Mouse (Mus musculus) heart, adult 2 months (tissue): Measurements from ENCODE around the gene Trappc3. TPM values are rescaled to one million over a fixed set of nuclear protein-coding genes. Genes with fewer than 3 reads are reported as not detected.

ENCODE experiments used
- DNase-seq, 2 experiments: peaks; one replicate each; pipeline ENCODE4 v3.0.0; 2021
- H3K27ac ChIP-seq: fragments of 200-600 bp; 2 replicates; pipeline ENCODE4 v1.8.1; 2022
- H3K27me3 ChIP-seq: fragments of 200-500 bp; 2 replicates; pipeline ENCODE4 v1.6.1; 2012; ENCODE audit warnings: mild to moderate bottlenecking, low read length, inconsistent platforms, mixed read lengths; ENCODE audit not compliant: control insufficient read depth, insufficient read depth
- H3K36me3 ChIP-seq: fragments of 200-500 bp; 2 replicates; pipeline ENCODE4 v1.6.1; 2012; ENCODE audit warnings: low read length, inconsistent platforms; ENCODE audit not compliant: control insufficient read depth, insufficient read depth
- H3K4me1 ChIP-seq: fragments of 200-500 bp; 2 replicates; pipeline ENCODE4 v1.6.1; 2011; ENCODE audit warnings: low read length; ENCODE audit not compliant: control insufficient read depth, insufficient read depth
- H3K4me3 ChIP-seq: fragments of 200-600 bp; 2 replicates; pipeline ENCODE4 v1.8.1; 2022
- H3K79me2 ChIP-seq: fragments of 200-500 bp; replicated peaks from 2 replicates; pipeline ENCODE4 v1.6.1; 2012; ENCODE audit warnings: mild to moderate bottlenecking, inconsistent platforms, low read length, moderate library complexity, mixed read lengths; ENCODE audit not compliant: control insufficient read depth, insufficient read depth
- H3K9ac ChIP-seq: fragments of 200-500 bp; 2 replicates; pipeline ENCODE4 v1.6.1; 2012; ENCODE audit warnings: low read depth, mild to moderate bottlenecking, control low read depth, inconsistent platforms, low read length, mixed read lengths
- CTCF ChIP-seq: fragments of 200-600 bp; IDR thresholded peaks from 2 replicates; pipeline ENCODE4 v1.8.1; 2022; ENCODE audit warnings: antibody characterized with exemption, mild to moderate bottlenecking, moderate library complexity
- EP300 ChIP-seq: fragments of 200-500 bp; IDR thresholded peaks from 2 replicates; pipeline ENCODE4 v1.6.1; 2011; ENCODE audit warnings: low read depth, low read length, control low read depth; ENCODE audit not compliant: insufficient read depth
- POLR2A ChIP-seq: fragments of 200-500 bp; IDR thresholded peaks from 2 replicates; pipeline ENCODE4 v1.6.1; 2011; ENCODE audit warnings: mild to moderate bottlenecking, low read depth, low read length, control low read depth; ENCODE audit not compliant: insufficient read depth
- WGBS: fragments of 180-500 bp; shearing (Covaris S2); methylation state at CpG from one replicate; pipeline ENCODE4 v1.1.7; 2018; 5-methylcytosine and 5-hydroxymethylcytosine counted together
- intact Hi-C: fragments of 180-260 bp; cut with DNase I; formaldehyde crosslinking; loops from one replicate; pipeline ENCODE4 v1.15.1; 2025
- polyA plus RNA-seq: library from polyadenylated mRNA; depleted of rRNA; stranded (reverse); fragments of >200 nt; gene quantifications from 2 replicates; pipeline ENCODE4 v1.2.3, GENCODE M21; 2012
- total RNA-seq, 2 experiments: library from RNA; stranded (reverse); gene quantifications; 2 replicates each; pipeline ENCODE4 v1.2.3; 2021

The Trappc3 gene
- total and polyA plus RNA-seq, 3 experiments: 41.0 to 49.5 (median 46.3) TPM

- intact Hi-C loops: no loop called here
- Histone ChIP-seq H3K4me3 (no peak overlapping the region), H3K9ac (peak overlapping the region; percentile 60), H3K27ac (peak overlapping the region; percentile 88), H3K27me3 (no peaks in the 10 kb centered on the region), H3K79me2 (no peaks in the 10 kb centered on the region), H3K36me3 (peaks cover 20% of the 10 kb centered on the region), H3K4me1 (peaks cover 8% of the 10 kb centered on the region)
- DNase-seq: peak in 1 of 2 experiments; percentile 51
- no peak for TF ChIP-seq EP300
- TF ChIP-seq POLR2A: no peak
- no peak for TF ChIP-seq CTCF
- 59% methylated on average over 62 of the region's 63 CpGs for WGBS
These were observed 25.5 kb upstream of the Trappc3 start for GRCm38 (mm10) chr4:126236467-126237280.

GRCm38 (mm10) chr4:126237721-126238242 lies 24.3 kb upstream of the Trappc3 start:
- peak overlapping the region; percentile 88 for H3K27ac ChIP-seq
- peaks cover 20% of the 10 kb centered on the region for H3K36me3 ChIP-seq
- DNase-seq: peak; percentile 63 to 76
- peak; percentile 58 for TF ChIP-seq CTCF
- TF ChIP-seq EP300: peak; percentile 58
- no peak for TF ChIP-seq POLR2A
- H3K79me2 ChIP-seq: no peaks in the 10 kb centered on the region
- H3K4me3 ChIP-seq: no peak overlapping the region
- peaks cover 14% of the 10 kb centered on the region for H3K4me1 ChIP-seq
- 22% methylated on average over 5 of the region's 5 CpGs for WGBS
- intact Hi-C loops: loop anchor here (1.0 kb wide), 1 partner anchor 19 kb away; the partner anchor contains the start of gene Map7d1
- no peaks in the 10 kb centered on the region for H3K27me3 ChIP-seq
- H3K9ac ChIP-seq: peak overlapping the region; percentile 48

GRCm38 (mm10) chr4:126239862-126240475 lies 22.2 kb upstream of the Trappc3 start:
- TF ChIP-seq EP300 (no peak), POLR2A (no peak), CTCF (no peak)
- DNase-seq: peak in 1 of 2 experiments; percentile 20
- Histone ChIP-seq H3K27me3 (no peaks in the 10 kb centered on the region), H3K36me3 (peaks cover 20% of the 10 kb centered on the region), H3K9ac (no peak overlapping the region), H3K4me1 (peaks cover 17% of the 10 kb centered on the region), H3K4me3 (no peak overlapping the region), H3K27ac (peak overlapping the region; percentile 48), H3K79me2 (no peaks in the 10 kb centered on the region)
- intact Hi-C loops: no loop called here
- 80% methylated on average over 13 of the region's 13 CpGs for WGBS

- 12% methylated on average over 9 of the region's 9 CpGs for WGBS
- peak in 1 of 2 experiments; percentile 46 for DNase-seq
- H3K79me2 ChIP-seq: peaks cover 3% of the 10 kb centered on the region; the same call in 1 of the 2 replicates
- peaks cover 21% of the 10 kb centered on the region for H3K4me1 ChIP-seq
- TF ChIP-seq CTCF (no peak), EP300 (no peak), POLR2A (no peak)
- H3K4me3 ChIP-seq: no peak overlapping the region
- intact Hi-C loops: no loop called here
- H3K27me3 ChIP-seq: no peaks in the 10 kb centered on the region
- peak overlapping the region; percentile 75 for H3K27ac ChIP-seq
- no peak overlapping the region for H3K9ac ChIP-seq
- H3K36me3 ChIP-seq: peaks cover 15% of the 10 kb centered on the region
These were observed 20.2 kb upstream of the Trappc3 start for GRCm38 (mm10) chr4:126241956-126242355.

- intact Hi-C loops: no loop called here
- H3K36me3 ChIP-seq: peaks cover 15% of the 10 kb centered on the region
- peaks cover 4% of the 10 kb centered on the region; the same call in 1 of the 2 replicates for H3K79me2 ChIP-seq
- peaks cover 19% of the 10 kb centered on the region for H3K4me1 ChIP-seq
- WGBS: 47% methylated on average over 6 of the region's 6 CpGs
- H3K9ac ChIP-seq: no peak overlapping the region
- H3K27ac ChIP-seq: peak overlapping the region; percentile 75
- peak; percentile 79; the same call in 1 of the 2 replicates for TF ChIP-seq EP300
- 0 out of 2 replicates have a peak, but pooled peaks have one; percentile 23 for TF ChIP-seq POLR2A
- no peak for TF ChIP-seq CTCF
- no peaks in the 10 kb centered on the region for H3K27me3 ChIP-seq
- peak; percentile 30 to 68 for DNase-seq
- no peak overlapping the region for H3K4me3 ChIP-seq
These were observed 19.6 kb upstream of the Trappc3 start for GRCm38 (mm10) chr4:126242510-126242909.
